Mouse (Mus musculus) neural tube, embryonic 11.5 days (tissue): ENCODE results near the gene Phgdh. TPM values are rescaled to one million over a fixed set of nuclear protein-coding genes. Genes with fewer than 3 reads are reported as not detected.

ENCODE experiments used
- ATAC-seq: fragments of 200-750 bp; cut with Nextera tagmentation; 2 replicates; pipeline ENCODE4 v1.8.0; 2017; ENCODE audit warnings: moderate number of reproducible peaks, mild to moderate bottlenecking, moderate TSS enrichment, moderate library complexity; ENCODE audit not compliant: insufficient read depth, low FRiP score, low TSS enrichment
- DNase-seq: peaks from one replicate; pipeline ENCODE4 v3.0.0-alpha.2; 2015; ENCODE audit warnings: low spot score
- H3K27ac ChIP-seq: fragments of 300-500 bp; sonication (generic); 2 replicates; pipeline ENCODE4 v1.5.1; 2014; ENCODE audit warnings: low read depth, mild to moderate bottlenecking, low read length
- H3K27me3 ChIP-seq: fragments of 300-500 bp; sonication (generic); 2 replicates; pipeline ENCODE4 v1.6.1; 2014; ENCODE audit warnings: mild to moderate bottlenecking, low read length, mixed read lengths; ENCODE audit not compliant: control insufficient read depth, insufficient read depth
- H3K36me3 ChIP-seq: fragments of 300-500 bp; sonication (generic); 2 replicates; pipeline ENCODE4 v1.6.1; 2014; ENCODE audit warnings: mild to moderate bottlenecking, low read length, moderate library complexity, mixed read lengths; ENCODE audit not compliant: control insufficient read depth, insufficient read depth
- H3K4me1 ChIP-seq: fragments of 300-500 bp; sonication (generic); 2 replicates; pipeline ENCODE4 v1.6.1; 2014; ENCODE audit warnings: low read length, mixed read lengths; ENCODE audit not compliant: control insufficient read depth, insufficient read depth
- H3K4me2 ChIP-seq: fragments of 300-500 bp; sonication (generic); 2 replicates; pipeline ENCODE4 v1.6.1; 2014; ENCODE audit warnings: low read depth, mild to moderate bottlenecking, moderate library complexity
- H3K4me3 ChIP-seq: fragments of 300-500 bp; sonication (generic); 2 replicates; pipeline ENCODE4 v1.5.1; 2014; ENCODE audit warnings: low read depth, low read length
- H3K9ac ChIP-seq: fragments of 300-500 bp; sonication (generic); 2 replicates; pipeline ENCODE4 v1.6.1; 2014; ENCODE audit warnings: mild to moderate bottlenecking, low read length
- H3K9me3 ChIP-seq: fragments of 300-500 bp; sonication (generic); 2 replicates; pipeline ENCODE4 v1.6.1; 2016; ENCODE audit warnings: low read length; ENCODE audit not compliant: control insufficient read depth
- WGBS: fragments of 180-500 bp; shearing (Covaris S2); extraction: QIAGEN DNeasy Blood & Tissue Kit; methylation state at CpG from one replicate; pipeline ENCODE4 v1.1.7; 2014; 5-methylcytosine and 5-hydroxymethylcytosine counted together
- polyA plus RNA-seq: library from polyadenylated mRNA; unstranded; fragments of >200 nt; fragmentation: Nextera tagmentation; extraction: Ambion mirVana; gene quantifications from 2 replicates; pipeline ENCODE4 v1.2.1, GENCODE M21; 2014

Gene Phgdh
- polyA plus RNA-seq, 1 experiment from 2014 or later, result 321 TPM

DNA sequence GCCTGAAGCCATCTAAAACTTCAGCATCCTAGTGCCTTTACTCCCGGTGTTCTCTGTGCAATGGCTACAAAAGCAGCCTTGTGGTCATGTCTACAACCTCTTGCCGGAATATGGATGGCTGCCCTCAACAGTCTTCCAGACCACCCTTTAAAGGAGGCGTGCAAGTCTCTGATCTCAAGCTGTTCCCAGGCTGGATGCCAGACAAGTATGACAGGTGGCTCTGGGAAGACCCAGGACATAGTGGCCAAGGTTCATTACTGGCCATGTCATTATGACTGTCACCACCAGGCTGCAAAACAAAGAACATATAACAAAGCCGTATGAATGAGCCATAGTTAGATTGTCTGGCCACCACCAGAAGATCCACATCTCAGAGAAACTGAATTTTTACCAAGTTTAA lies 38.5 kb upstream of the Phgdh start:
- 79% methylated on average over 4 of the region's 4 CpGs for WGBS
- no peak overlapping the region for H3K4me3 ChIP-seq
- DNase-seq, result no peak

DNA sequence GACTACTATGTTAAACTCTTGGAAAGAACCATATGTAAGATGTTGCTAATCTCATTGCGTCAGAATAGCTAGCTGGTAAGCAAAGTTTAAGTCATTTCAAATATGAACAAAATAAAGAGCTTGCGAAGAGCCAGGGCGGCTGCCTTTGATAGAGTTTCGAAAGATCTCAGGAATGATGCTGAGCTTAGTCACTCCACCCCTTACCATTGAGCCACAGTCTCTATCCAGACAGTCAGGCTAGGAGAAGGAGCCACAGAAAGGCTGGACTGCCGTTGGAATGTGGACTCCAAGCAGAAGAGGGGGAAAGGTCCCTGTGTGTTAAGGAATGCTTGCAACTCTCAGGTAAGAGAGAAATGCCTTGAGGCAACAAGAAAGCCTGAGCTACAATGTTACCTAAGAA lies 35.2 kb upstream of the Phgdh start:
- Histone ChIP-seq H3K4me1 (no peaks in the 10 kb centered on the region), H3K9ac (no peak overlapping the region), H3K36me3 (no peaks in the 10 kb centered on the region), H3K27me3 (no peaks in the 10 kb centered on the region), H3K4me2 (no peak overlapping the region), H3K27ac (no peak overlapping the region), H3K9me3 (no peaks in the 10 kb centered on the region), H3K4me3 (no peak overlapping the region)
- WGBS, result 92% methylated on average over 5 of the region's 5 CpGs
- no peak for ATAC-seq
- no peak for DNase-seq

More for the DNA sequence above, 38.5 kb upstream of the Phgdh start:
- Histone ChIP-seq H3K36me3 (no peaks in the 10 kb centered on the region), H3K4me1 (peaks cover 3% of the 10 kb centered on the region), H3K9ac (no peak overlapping the region), H3K27me3 (no peaks in the 10 kb centered on the region), H3K4me2 (no peak overlapping the region), H3K27ac (no peak overlapping the region), H3K9me3 (no peaks in the 10 kb centered on the region)
- no peak for ATAC-seq

- Histone ChIP-seq H3K4me3 (no peak overlapping the region), H3K4me2 (no peak overlapping the region), H3K4me1 (no peaks in the 10 kb centered on the region), H3K36me3 (no peaks in the 10 kb centered on the region), H3K9me3 (no peaks in the 10 kb centered on the region), H3K27ac (no peak overlapping the region), H3K27me3 (no peaks in the 10 kb centered on the region), H3K9ac (no peak overlapping the region)
- 86% methylated on average over 3 of the region's 3 CpGs for WGBS
- DNase-seq (no peak), ATAC-seq (no peak)
Observed at GRCm38 (mm10) chr3:98374062-98374719, 34.4 kb upstream of the Phgdh start.

DNA sequence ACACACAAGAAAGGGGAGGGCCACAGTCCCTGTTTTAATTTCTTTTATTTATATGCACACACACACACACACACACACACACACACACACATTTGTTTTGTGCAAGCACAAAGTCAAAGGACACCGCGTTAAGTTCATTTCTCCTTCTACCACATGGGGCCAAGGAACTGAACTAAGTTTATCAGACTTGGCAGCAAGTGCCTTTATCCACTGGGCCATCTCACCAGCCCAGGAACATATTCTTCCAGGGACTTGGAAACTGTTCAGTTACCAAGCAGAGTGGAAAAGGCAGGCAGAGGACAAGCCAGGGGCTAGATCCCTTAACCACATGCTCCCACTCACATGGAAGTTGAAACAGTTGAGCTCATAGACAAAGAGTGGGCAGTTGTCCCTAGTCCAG lies 29.0 kb upstream of the Phgdh start:
- H3K27ac ChIP-seq, result no peak overlapping the region
- no peak overlapping the region for H3K4me3 ChIP-seq
- H3K4me1 ChIP-seq, result no peaks in the 10 kb centered on the region
- DNase-seq (no peak), ATAC-seq (no peak)
- H3K9ac ChIP-seq, result no peak overlapping the region
- H3K9me3 ChIP-seq, result no peaks in the 10 kb centered on the region
- 95% methylated on average over 2 of the region's 2 CpGs for WGBS
- H3K4me2 ChIP-seq, result no peak overlapping the region
- H3K36me3 ChIP-seq, result no peaks in the 10 kb centered on the region
- H3K27me3 ChIP-seq, result no peaks in the 10 kb centered on the region

- no peaks in the 10 kb centered on the region for H3K9me3 ChIP-seq
- no peaks in the 10 kb centered on the region for H3K36me3 ChIP-seq
- ATAC-seq, result no peak
- H3K27ac ChIP-seq, result no peak overlapping the region
- H3K27me3 ChIP-seq, result no peaks in the 10 kb centered on the region
- no peaks in the 10 kb centered on the region for H3K4me1 ChIP-seq
- H3K4me2 ChIP-seq, result no peak overlapping the region
- DNase-seq, result no peak
- no peak overlapping the region for H3K4me3 ChIP-seq
- H3K9ac ChIP-seq, result no peak overlapping the region
- 66% methylated on average over 4 of the region's 4 CpGs for WGBS
Observed at GRCm38 (mm10) chr3:98368283-98368682, 28.5 kb upstream of the Phgdh start.

- Histone ChIP-seq H3K27ac (no peak overlapping the region), H3K27me3 (no peaks in the 10 kb centered on the region), H3K4me1 (no peaks in the 10 kb centered on the region), H3K4me2 (no peak overlapping the region), H3K9ac (no peak overlapping the region), H3K4me3 (no peak overlapping the region), H3K36me3 (no peaks in the 10 kb centered on the region), H3K9me3 (no peaks in the 10 kb centered on the region)
- DNase-seq, result no peak
- no peak for ATAC-seq
- 82% methylated on average over 4 of the region's 4 CpGs for WGBS
Observed at GRCm38 (mm10) chr3:98366823-98367222, 27.0 kb upstream of the Phgdh start.

- Histone ChIP-seq H3K9ac (no peak overlapping the region), H3K4me3 (no peak overlapping the region), H3K4me2 (no peak overlapping the region), H3K4me1 (no peaks in the 10 kb centered on the region), H3K9me3 (no peaks in the 10 kb centered on the region), H3K27me3 (no peaks in the 10 kb centered on the region), H3K27ac (no peak overlapping the region), H3K36me3 (no peaks in the 10 kb centered on the region)
- ATAC-seq (no peak), DNase-seq (no peak)
- WGBS, result 87% methylated on average over 3 of the region's 3 CpGs
Observed at GRCm38 (mm10) chr3:98366086-98366485, 26.3 kb upstream of the Phgdh start.

DNA sequence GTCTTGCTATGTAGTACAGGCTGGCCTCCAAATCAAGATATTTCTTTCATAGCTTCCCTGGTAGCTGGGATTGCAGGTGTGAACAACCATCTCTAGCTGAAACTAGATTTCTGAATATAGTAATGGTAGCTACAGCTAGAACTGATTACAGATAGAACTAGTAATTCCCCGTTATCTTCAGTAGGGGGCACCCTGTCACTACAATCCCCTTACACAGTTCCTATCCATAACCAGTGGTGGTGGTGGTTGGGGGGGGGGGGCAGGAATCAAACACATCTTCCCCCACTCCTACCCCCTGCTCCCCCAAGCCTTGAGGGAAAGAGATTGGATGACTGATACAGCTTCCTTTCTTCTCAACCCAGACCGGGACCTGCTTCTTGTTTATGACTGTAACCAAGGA lies 23.0 kb upstream of the Phgdh start:
- no peak for ATAC-seq
- Histone ChIP-seq H3K27ac (no peak overlapping the region), H3K4me3 (no peak overlapping the region), H3K4me1 (no peaks in the 10 kb centered on the region), H3K36me3 (no peaks in the 10 kb centered on the region), H3K9me3 (no peaks in the 10 kb centered on the region), H3K27me3 (no peaks in the 10 kb centered on the region), H3K9ac (no peak overlapping the region), H3K4me2 (no peak overlapping the region)
- 47% methylated on average over 2 of the region's 2 CpGs for WGBS
- no peak for DNase-seq

DNA sequence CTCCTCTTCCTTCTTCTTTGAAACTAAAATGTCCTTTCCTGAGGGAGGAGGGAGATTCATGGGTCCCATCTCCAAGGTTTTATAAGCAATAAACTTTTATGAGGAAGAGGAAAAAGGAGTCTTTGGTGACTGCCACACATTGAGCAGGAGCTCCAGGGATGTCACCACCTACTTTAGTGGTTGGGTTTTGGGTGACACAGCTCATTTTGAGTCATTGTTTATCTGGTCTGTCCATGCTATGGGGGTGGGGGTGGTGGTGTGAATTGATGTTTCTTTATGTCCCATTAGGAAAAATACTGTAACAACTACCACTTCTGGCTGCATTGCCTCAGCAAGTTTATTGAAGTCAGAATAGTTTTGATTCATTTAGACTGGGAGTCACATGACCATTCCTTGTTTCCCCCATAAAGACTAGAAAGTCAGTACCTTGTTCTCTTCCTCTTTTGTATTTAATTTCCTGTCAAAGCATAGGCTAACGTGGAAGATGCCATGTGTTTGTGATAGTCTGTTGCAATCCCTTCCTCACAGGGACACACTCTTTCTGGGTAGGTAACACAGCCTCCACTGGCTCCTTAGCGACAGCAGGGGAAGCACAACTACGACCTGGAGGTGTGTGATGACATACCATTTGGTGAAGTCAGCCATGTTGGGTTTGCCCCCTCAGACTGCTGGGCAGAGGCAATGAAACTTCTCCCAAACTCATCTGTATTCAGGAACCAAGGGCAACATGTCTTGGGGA lies 17.0 kb upstream of the Phgdh start:
- H3K9me3 ChIP-seq, result no peaks in the 10 kb centered on the region
- no peak for DNase-seq
- WGBS, result 69% methylated on average over 3 of the region's 3 CpGs

More for the DNA sequence above, 17.0 kb upstream of the Phgdh start:
- H3K4me3 ChIP-seq, result no peak overlapping the region
- no peak overlapping the region for H3K4me2 ChIP-seq
- no peaks in the 10 kb centered on the region for H3K27me3 ChIP-seq
- no peaks in the 10 kb centered on the region for H3K36me3 ChIP-seq
- no peak overlapping the region for H3K9ac ChIP-seq
- H3K27ac ChIP-seq, result no peak overlapping the region
- ATAC-seq, result no peak
- no peaks in the 10 kb centered on the region; the same call in 1 of the 2 replicates for H3K4me1 ChIP-seq
